Mouse (Mus musculus) cerebellum, adult 18-20 months (tissue): ENCODE results near the gene Grik3.
A peak's percentile ranks its signal among the peaks of the same experiment; 100 is the strongest.

Experiments
- DNase-seq, 2 experiments: peaks; one replicate each; pipeline ENCODE4 v3.0.0; 2021

Gene Grik3

DNA sequence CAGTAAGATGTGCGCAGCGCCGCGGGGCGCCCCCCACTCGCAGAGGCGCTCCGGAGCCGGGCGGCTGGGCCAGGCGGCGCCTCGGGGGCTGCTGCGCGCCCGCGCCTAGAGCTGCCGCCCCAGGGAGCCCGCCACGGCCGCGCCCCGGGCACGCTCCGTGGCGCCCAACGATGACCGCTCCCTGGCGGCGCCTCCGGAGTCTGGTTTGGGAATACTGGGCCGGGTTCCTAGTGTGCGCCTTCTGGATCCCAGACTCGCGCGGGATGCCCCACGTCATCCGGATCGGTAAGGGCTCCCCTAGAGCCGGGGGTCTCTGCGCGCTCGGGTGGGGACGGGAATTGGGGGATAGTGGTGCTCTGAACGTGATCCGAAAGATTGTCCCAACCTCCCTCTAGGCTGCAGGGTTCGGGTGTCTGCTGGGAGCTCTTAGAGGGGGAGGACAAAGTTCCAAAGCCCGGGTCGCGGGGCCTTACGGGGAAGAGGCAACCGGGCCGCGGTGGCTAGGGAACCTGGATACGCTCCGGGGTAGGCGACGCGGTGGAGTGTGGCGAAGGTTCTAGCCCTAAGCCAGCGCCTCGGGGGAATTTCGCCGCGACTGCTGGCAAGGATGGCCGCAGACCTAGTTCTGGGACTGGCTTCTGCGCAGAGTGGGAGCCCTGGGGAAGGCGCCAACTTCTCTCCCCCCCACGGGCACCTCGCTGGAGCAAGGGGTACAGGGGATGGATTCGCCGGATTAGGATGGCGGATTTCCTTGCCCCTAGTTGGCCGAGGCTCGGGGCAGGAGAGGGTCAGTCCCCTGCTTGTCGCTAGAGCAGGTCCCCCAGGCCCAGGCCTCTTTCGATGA is at the start of gene Grik3:
Gene Grik3, plus strand, starts transcription at position 40 of the 844 bp plus-strand sequence.
- no peak for DNase-seq

DNA sequence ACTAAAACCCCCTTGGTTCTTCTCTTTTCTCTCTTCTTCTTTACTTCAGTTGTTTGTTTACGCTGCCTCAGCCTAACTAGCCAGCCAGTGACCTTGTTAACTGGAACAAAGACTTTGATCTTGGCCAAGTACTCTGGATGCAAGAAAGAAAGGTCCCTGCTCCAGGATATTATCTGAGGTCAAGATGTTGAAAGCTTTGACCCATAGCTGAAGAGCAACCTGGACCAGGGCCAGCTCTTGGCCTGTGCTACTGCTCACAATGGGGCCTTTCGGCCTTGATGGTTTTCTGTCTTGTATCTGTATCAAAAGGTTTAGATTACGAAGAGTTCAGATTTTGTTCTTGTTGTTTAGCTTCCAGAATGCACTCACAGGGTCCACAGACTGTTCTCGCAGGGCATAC is 48.7 kb upstream of the Grik3 start:
- no peak for DNase-seq

DNA sequence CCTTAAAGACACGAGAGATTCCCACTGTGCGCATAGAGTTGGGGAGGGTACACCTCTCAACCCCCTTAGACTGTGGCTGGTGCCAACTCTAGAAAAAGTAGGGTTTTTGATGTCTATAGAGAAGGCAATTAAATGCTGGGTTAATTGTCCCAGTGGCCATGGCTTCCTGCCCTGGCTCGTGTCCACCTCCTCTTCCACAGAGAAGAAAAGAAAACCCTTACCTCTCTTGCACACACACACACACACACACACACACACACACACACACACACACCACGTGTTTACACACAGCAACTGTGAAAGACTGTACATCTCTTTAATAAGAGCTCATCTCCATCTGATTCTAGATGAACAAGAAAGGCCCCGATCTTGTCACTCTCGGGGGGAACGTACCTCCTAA is 46.1 kb upstream of the Grik3 start:
- DNase-seq: no peak

DNA sequence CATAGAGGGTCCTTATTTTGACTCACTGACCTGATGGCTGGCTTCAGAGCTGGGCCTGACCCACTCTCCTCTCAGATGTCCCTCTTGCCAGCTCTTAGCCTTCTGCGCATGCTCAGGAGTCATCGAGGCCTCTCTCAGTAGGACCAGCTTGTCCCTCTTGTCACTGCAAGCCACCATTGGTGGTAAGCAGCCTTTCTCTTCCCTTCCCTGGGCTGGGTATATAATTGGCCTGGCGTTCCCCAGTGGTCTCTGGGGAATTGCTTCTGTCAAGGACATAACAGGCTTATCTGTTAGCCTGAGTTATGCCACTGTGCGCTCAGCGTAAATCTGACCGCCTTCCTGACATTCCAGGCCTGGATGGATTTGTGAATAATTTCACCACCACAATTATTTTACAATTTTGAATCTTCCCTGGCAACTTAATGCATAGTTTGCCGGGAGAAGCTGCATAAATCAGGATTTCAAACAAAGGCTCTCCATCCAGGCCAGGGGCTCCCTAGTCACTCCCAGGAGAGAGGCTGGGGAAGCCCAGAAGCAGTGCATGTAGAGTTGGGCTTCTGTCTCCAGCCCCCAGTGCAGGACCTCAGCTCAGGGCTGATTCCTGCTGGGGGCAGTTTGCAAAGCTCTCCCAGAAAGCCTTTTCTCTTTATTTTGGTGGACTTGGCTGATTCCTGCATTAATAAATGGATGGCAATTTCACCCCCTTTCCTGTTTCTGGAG is 39.7 kb upstream of the Grik3 start:
- DNase-seq: no peak

DNA sequence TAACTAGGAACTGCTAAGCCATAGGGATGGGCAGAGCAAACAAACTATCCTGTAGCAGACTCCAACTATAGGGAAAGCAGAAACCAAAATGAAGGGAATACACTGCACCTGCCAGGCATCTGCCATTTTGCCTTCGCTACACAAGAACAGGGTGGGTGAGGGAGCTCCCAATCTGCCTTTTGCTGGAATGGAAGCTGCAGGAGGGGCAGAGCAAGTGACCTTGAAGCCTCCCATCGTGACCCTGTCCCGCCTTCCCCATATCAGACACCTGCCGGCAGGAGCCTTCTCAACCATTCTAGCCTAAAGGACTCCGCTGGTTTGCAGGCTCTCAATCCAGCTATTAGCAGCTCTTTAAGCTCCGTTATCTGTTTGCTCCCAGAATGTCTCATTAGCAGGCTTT is 38.7 kb upstream of the Grik3 start:
- DNase-seq: no peak

DNA sequence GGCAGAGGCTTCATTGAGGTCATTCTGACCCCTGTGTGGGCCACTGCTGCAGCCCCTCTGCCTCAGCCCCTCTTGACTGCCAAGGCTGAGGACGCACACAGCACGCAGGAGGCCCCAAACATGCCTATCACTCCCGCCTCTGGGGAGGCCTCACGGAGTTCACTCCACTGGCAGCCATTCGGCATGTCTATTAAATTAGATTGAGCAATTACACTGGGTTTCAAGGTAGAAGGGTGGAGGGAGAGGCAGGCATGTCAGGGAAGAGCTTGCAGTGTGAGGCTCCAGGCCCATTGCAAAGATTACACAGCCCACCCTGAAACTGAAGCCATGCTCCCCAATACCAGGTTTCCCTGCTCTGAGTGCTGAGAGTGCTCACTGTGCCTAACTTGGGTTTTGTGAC is 34.0 kb upstream of the Grik3 start:
- DNase-seq: no peak

DNA sequence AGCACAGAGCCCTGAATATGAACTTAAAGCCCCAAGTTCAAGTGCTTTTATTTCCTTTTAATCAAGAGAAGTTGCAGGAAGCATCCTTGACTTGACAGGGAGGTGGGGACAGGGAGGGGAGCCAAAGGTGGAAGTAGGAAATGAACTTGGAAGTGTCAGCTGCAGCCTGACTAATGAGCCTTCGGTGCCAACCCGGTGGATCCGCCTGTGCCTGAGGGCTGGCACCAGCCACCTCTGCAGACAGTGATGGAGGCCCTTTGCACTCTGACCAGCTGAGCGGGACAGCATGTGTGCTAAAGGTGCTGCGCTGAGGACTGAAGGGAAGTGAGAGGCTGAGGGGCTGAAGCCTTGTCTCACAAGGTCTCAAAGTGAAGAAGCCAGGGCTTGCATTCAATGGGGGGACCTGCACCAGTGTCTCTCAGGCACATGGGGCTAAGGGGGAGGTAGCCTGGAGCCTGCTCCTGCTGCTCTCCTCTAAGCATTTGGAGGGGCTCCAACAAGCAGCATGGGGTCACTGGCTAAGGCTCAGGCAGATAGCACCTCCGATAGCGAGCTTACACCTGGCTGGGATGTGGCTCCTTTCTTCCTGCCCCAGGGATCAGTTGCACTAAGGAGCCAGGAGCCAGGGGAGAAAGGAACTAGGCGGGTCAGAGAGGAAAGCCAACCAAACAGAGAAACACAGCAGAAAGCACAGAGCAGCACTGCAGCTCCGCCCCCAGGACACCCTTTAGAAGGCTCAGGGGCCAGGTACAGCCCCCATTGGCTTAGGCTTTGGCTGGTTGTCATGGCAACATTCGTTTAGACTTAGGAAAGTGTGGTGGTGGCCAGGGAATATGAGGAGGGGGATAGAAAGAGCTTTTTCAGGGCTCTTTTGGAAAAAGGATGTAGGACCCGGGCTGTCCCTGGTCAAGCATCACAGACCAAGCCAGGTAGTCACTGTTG is 33.1 kb upstream of the Grik3 start:
- no peak for DNase-seq

DNA sequence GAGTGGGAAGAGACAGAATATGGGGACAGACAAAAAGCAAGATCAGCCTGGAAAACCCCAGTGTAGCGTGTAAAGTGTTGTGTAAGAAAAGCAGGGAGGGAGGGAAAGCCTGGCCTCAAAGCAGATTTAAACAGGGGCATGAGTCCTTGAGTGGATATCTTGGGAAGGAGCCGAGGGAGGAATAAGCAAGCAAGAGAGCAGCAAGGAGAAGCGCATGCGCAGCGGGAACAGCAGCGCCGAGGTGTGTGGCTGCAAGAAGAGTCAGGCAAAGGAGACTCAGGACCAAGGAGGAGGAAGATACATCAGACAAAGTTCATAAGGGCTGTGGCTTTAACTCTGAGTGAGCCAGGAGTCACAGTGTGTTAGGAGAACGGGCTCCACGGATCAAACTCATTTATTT is 30.7 kb upstream of the Grik3 start:
- no peak for DNase-seq

DNA sequence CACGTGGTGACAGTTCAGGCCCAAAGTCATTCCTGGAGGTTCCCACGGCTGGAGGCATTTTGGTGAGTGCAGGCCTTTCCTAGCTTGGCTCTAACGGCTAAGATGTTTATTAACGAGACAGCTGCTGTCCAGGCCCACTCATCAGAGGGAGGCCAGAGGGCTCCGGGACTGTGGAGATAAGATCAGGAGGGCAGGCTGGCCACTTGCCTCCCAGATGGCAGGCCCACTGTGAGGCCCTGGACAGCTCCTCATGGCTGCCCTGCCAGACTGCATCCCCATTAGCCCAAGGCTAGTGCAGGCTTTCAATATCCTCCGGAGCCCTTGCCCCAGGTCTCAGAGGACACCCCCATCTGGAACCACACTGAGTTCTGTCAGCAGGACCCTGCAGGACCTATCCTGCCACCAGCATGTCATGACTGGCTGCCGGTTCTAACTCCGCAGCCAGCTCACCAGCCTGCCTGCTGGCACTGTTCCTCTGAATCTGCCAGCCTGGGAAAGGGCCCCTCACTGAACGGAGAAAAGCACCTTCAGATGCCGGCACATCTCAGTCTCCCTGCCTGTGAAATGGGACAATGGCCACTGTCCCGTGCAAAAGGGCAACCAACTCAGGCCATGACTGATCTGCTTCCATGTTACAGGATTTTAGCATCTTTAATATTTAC is 20.7 kb upstream of the Grik3 start:
- no peak for DNase-seq

DNA sequence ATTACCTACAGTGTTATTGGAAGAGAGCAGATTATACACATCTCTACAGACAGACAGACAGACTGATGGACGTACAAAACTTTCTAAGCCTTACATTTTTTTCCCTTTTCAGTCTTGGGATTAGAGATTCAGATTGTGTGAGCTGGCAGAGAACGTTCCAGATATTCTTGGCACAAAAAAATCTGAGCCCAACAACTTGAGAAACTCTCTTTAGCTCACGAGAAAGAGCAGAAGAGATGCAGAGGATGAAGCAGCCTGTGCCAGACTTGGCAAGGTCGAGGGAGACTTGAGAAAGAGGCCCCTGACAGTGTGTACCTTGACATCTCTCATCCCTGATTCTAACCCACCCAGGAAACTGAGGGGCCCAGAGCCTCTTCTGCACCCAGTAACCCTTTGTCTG is 15.6 kb upstream of the Grik3 start:
- no peak for DNase-seq

DNA sequence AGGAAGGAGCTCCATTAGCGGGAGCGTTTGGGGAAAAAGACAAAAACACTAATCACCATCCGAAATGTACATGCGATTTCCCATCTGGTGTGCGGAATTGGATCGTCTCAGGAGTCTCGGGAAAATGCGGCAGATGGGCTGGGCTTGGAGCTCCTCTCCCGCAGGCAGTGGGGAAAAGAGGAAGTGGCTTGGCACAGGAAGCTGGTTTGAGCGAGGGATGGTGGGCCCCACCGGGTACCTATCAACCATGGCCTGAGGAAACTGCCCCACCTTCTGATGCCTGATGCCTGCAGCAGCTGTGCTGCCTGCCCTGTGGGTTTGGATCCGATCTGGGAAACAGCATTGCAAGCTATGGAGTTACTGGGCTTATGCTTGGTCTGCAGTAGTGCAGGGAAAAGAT is 12.4 kb upstream of the Grik3 start:
- DNase-seq: no peak

DNA sequence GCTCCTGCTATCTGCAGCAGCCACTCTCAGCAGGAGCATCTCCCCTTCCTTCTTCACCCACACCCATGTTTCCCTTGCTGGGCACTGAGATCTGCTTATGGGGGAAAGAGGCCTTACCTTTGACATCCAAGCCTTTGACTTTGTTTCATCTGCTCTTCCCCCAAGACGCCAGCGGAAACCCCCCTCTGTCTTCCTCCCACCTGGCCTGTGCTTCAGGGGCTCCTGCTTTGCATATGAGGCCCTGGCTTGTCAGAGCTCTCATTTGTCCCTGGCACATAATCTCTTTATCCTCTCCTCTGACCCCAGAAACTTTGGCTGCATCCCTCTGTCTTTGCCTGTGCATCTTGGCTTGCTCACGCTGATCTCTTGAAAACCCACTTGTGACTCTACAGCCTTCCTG is 9.2 kb upstream of the Grik3 start:
- DNase-seq: no peak

DNA sequence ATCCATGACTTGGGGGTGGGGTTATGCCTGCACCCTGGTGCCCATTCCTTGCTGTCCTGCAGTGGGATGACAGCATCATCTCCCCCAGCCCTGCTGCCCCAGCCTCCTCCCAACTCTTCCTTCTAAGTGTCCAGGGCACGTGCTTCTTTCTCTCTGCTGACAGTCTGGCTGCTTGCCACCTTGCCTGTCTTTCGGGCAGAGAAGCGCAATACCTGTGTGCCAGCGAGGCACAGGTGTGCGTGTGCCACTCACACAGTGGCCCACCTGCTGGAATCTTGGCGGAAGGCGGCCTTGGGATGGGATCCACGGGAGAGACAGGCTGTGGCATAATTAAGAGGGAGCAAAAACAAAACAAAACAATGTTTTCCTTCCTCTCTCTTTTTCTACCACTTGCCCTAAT is 6.4 kb upstream of the Grik3 start:
- no peak for DNase-seq

DNA sequence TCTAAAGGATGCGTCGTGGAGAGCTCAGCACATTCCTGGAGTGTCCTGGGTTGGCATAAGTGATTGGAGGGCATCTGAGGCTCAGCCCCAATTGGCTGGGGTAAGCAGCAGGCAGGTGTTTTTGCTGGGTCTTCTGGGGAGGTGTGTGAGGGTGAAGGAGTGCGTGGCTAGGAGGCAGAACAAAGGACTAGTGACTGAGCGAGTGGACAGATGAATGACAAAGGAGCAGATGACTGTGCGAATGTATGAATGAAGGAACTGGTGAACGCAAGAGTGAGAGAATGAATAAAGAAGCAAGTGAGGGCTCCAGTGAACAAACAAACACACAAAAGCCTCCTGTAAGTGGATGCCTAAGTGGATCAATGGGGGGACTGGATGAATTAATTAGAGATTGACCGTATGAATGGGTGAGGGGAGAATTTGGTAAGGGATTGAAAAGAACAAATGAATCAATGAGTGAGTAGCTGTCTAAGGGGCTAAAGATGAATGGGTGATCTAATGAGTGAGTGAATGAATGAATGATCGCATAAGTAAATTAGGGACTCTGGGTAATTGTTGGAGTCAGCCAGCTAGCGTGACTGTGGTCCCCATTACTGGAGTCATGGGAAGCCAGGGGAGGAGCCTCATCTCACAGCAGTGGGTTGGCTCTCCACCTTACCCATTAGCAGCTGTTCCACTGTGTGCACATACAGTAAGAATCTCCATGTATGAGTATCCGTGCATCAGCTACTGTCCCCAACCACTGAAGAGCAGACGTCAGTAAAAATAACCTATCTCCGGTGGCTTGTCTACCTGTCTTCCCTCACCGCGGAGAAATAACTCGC is 4.9 kb upstream of the Grik3 start:
- DNase-seq: no peak

DNA sequence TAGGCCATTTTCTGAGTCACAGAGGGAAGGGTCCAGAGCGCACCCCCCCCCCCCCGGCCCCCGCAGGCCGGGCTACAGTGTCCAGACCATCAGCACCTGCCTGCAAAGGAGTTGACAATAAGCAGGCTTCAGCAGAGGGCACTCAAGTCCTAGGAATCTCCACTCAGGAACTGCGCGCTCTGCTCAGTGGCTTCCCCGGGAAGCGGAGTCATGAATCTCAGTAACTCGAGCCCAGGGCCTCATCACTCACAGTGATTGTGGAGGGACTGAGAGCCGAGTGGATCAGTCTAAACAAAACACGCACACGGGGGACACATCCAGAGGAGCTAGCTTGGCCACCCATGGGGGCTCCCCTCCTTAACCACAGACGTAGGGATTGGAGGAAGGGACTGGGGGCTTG is 3.9 kb upstream of the Grik3 start:
- DNase-seq: peak in 1 of 2 experiments; percentile 28

DNA sequence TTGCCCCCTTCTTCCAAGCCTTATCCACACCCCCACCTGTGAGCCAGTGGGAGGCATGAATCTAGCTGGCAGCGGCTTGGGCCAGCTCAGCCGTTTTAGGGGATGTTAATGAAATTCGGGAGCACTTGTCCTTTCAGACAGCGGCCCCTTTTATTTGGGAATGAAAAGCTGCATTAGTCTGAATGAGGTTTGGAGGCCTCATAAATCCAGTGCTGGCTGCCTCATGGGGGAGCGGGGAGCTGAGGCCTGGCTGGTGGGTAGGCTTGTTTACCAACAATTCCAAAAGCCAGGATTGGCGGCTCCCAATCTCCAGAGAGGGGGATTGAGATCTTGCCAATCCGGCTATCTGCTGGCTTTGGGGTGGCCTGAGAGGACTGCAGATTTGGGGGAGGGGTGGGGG is 3.5 kb upstream of the Grik3 start:
- DNase-seq: no peak

DNA sequence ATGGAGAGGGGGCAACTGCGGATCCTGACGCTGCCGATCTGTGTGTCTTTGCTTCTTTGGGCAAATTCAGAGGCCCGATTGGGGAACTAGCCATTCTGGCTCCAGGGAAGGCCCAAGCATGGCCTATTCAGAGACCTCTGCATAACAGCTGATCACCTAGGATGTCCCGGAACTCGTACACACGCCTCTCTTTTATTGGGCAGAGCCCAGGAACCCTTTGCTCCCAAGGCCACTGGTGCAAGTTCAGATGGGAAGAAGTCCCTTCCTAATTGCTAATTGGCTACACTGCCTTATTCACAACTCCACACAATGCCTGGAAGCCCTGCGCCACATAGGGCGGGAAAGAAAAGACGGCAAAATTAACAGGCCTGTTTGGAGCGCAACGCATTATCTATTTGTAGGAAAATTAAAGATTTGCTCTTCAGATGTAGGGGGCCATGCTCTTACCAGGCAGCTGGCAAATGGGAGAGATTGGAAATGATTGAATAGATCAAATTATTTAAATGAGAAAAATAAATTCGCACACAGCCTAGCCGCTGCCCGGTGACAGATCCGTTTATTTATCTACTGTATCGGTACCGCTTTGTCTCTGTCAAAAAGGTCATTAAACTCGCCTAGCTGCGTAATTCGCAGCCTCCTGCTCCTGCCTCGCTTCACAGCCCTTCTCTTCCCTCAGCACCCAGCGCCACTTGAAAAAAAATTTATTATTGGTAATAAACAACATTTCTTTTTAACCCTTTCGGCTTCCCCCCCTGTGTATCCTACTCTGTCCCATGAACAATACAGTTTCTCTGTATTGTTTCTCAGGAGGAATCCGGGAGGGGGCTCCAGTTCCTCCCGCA is 1.5 kb upstream of the Grik3 start:
- no peak for DNase-seq

DNA sequence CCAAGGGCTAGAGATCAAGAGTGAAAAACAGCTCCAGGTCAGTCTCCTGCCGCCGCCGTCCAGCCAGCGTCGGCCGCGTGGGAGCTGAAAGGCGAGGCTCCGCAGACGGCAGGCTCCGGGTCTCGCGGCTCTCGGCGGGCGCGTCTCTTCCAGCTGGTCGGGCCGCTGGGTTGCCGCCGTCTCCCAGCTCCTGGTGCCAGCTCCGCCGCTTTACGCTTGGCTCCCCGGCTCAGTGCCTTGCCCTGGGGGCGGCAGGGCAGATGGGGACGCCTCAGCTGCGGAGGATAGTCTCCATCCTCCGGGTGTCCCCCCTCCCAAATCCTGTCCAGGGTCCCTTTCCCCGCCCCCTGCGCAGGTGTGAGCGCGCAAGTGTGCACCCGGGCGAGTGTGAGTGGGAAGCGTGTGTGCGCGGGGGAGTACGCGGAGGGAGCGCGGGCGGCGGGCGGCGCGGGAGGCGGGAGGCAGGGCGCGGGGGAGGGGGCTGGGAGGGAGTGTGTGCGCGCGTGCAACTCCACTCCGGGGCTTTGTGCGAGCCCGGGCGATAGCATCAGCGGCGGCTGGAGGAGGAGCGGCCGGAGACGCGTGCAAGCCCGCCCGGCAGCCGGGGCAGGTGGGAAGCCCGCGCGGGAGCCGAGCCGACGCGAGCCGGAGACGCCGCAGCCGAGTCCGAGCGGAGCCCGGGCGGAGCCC is 454 bp upstream of the Grik3 start:
- peak; percentile 12 to 23 for DNase-seq

DNA sequence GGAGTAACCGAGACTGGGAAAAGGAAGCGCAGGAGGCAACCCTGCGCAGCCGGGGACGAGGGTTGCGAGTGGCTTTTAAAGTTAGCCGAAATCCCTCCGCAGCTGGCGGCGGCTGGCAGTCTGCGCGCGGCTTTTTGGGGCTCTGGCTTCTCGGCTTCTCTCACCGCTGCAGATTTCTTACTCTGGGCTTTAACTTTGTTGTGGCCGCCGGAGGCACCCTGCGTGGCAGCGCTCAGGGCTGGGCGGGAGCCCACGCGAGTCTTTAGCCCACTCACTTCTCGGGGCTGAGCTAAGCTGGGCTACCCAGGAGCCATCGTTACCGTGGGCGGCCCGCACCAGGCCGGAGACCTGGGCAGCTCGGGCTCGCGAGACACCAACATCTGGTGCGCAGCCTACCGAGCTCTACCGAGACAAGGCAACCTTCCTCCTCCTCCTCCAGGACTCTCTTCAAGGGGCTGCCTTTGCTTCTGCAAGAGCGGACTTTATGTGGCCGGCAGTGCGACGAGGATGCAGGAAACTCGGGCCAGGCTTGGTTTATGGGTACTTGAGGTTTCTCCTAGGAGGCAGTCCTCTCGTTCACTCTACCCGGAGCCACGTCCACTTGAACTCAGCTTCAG is 1.1 kb downstream of the Grik3 start:
- DNase-seq: no peak

DNA sequence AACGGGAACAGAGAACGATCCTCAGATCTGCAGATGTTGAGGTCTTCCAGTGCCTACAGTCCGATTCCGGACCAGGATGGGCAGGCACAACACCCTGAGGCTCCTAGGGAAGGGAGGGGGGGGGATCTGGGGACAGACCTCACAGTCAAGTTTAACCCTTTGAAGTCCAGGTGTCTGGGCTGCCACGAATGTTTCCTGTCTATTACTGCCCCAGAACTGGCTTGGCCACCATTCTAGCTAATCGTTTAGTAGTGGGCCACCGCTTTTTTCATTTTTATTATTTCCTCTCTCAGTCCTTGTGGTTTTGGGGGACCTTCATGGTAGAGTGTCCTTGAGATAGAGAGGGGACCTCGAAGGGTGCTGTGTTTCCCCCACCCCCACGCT is 1.6 kb downstream of the Grik3 start:
- DNase-seq: no peak
